Mouse (Mus musculus): ENCODE measurements around the gene Cavin4. TPM values are rescaled to one million over a fixed set of nuclear protein-coding genes. Genes with fewer than 3 reads are reported as not detected.

Cavin4 gene
- polyA plus RNA-seq, 1 experiment, result 0.38 TPM

GRCm38 (mm10) chr4:48625836-48626235, 37.5 kb upstream of the Cavin4 start:
- TF ChIP-seq POLR2A (IDR thresholded peaks at IDR 0.05; ENCODE audit: low read depth, low read length) (no peak), CTCF (conservative IDR thresholded peaks at IDR 0.05; ENCODE audit: insufficient read depth, insufficient read length, low read depth, low read length) (no peak)
- no peak for DNase-seq
- Histone ChIP-seq H3K36me3 (ENCODE audit: control insufficient read depth, insufficient read depth, low read length) (no peaks in the 10 kb centered on the region), H3K27me3 (replicated peaks; ENCODE audit: control insufficient read depth, insufficient read depth, low read length) (no peaks in the 10 kb centered on the region), H3K27ac (ENCODE audit: insufficient read depth, low read depth, low read length) (no peak overlapping the region), H3K4me1 (ENCODE audit: control insufficient read depth, insufficient read depth, low read length) (no peaks in the 10 kb centered on the region), H3K4me3 (ENCODE audit: insufficient read depth, low read depth, low read length) (no peak overlapping the region)
- WGBS, result 57% methylated on average over 9 of the region's 9 CpGs

GRCm38 (mm10) chr4:48629445-48629844, 33.9 kb upstream of the Cavin4 start:
- TF ChIP-seq CTCF (conservative IDR thresholded peaks at IDR 0.05; ENCODE audit: insufficient read depth, insufficient read length, low read depth, low read length), result no peak
- no peak for TF ChIP-seq POLR2A (IDR thresholded peaks at IDR 0.05; ENCODE audit: low read depth, low read length)
- H3K4me1 ChIP-seq (ENCODE audit: control insufficient read depth, insufficient read depth, low read length), result no peaks in the 10 kb centered on the region
- WGBS, result 95% methylated on average over 13 of the region's 13 CpGs
- H3K4me3 ChIP-seq (ENCODE audit: insufficient read depth, low read depth, low read length), result no peak overlapping the region
- no peaks in the 10 kb centered on the region; the same call in 1 of the 2 replicates for H3K27me3 ChIP-seq (replicated peaks; ENCODE audit: control insufficient read depth, insufficient read depth, low read length)
- no peak for DNase-seq
- no peak overlapping the region for H3K27ac ChIP-seq (ENCODE audit: insufficient read depth, low read depth, low read length)
- H3K36me3 ChIP-seq (ENCODE audit: control insufficient read depth, insufficient read depth, low read length), result no peaks in the 10 kb centered on the region

GRCm38 (mm10) chr4:48633529-48633928, 29.8 kb upstream of the Cavin4 start:
- Histone ChIP-seq H3K27ac (ENCODE audit: insufficient read depth, low read depth, low read length) (no peak overlapping the region), H3K27me3 (replicated peaks; ENCODE audit: control insufficient read depth, insufficient read depth, low read length) (no peaks in the 10 kb centered on the region; the same call in 1 of the 2 replicates), H3K4me1 (ENCODE audit: control insufficient read depth, insufficient read depth, low read length) (no peaks in the 10 kb centered on the region), H3K36me3 (ENCODE audit: control insufficient read depth, insufficient read depth, low read length) (no peaks in the 10 kb centered on the region), H3K4me3 (ENCODE audit: insufficient read depth, low read depth, low read length) (no peak overlapping the region)
- TF ChIP-seq POLR2A (IDR thresholded peaks at IDR 0.05; ENCODE audit: low read depth, low read length) (no peak), CTCF (conservative IDR thresholded peaks at IDR 0.05; ENCODE audit: insufficient read depth, insufficient read length, low read depth, low read length) (no peak)
- WGBS, result 52% methylated on average over 6 of the region's 6 CpGs
- DNase-seq, result no peak

- Histone ChIP-seq H3K27me3 (replicated peaks; ENCODE audit: control insufficient read depth, insufficient read depth, low read length) (no peaks in the 10 kb centered on the region; the same call in 1 of the 2 replicates), H3K27ac (ENCODE audit: insufficient read depth, low read depth, low read length) (no peak overlapping the region), H3K36me3 (ENCODE audit: control insufficient read depth, insufficient read depth, low read length) (no peaks in the 10 kb centered on the region), H3K4me3 (ENCODE audit: insufficient read depth, low read depth, low read length) (no peak overlapping the region), H3K4me1 (ENCODE audit: control insufficient read depth, insufficient read depth, low read length) (no peaks in the 10 kb centered on the region)
- peak; percentile 8 for DNase-seq
- TF ChIP-seq POLR2A (IDR thresholded peaks at IDR 0.05; ENCODE audit: low read depth, low read length) (no peak), CTCF (conservative IDR thresholded peaks at IDR 0.05; ENCODE audit: insufficient read depth, insufficient read length, low read depth, low read length) (peak; percentile 37)
- WGBS, result 61% methylated on average over 2 of the region's 2 CpGs
Observed at GRCm38 (mm10) chr4:48634058-48634457, 29.3 kb upstream of the Cavin4 start.

- Histone ChIP-seq H3K36me3 (ENCODE audit: control insufficient read depth, insufficient read depth, low read length) (no peaks in the 10 kb centered on the region), H3K27me3 (replicated peaks; ENCODE audit: control insufficient read depth, insufficient read depth, low read length) (no peaks in the 10 kb centered on the region; the same call in 1 of the 2 replicates), H3K4me3 (ENCODE audit: insufficient read depth, low read depth, low read length) (no peak overlapping the region), H3K27ac (ENCODE audit: insufficient read depth, low read depth, low read length) (no peak overlapping the region), H3K4me1 (ENCODE audit: control insufficient read depth, insufficient read depth, low read length) (no peaks in the 10 kb centered on the region)
- no peak for DNase-seq
- 93% methylated on average over 13 of the region's 13 CpGs for WGBS
- no peak for TF ChIP-seq POLR2A (IDR thresholded peaks at IDR 0.05; ENCODE audit: low read depth, low read length)
- TF ChIP-seq CTCF (conservative IDR thresholded peaks at IDR 0.05; ENCODE audit: insufficient read depth, insufficient read length, low read depth, low read length), result no peak
Observed at GRCm38 (mm10) chr4:48636831-48637230, 26.5 kb upstream of the Cavin4 start.

GRCm38 (mm10) chr4:48638132-48638531, 25.2 kb upstream of the Cavin4 start:
- H3K4me1 ChIP-seq (ENCODE audit: control insufficient read depth, insufficient read depth, low read length), result no peaks in the 10 kb centered on the region
- H3K27ac ChIP-seq (ENCODE audit: insufficient read depth, low read depth, low read length), result no peak overlapping the region
- no peak overlapping the region for H3K4me3 ChIP-seq (ENCODE audit: insufficient read depth, low read depth, low read length)
- no peaks in the 10 kb centered on the region for H3K36me3 ChIP-seq (ENCODE audit: control insufficient read depth, insufficient read depth, low read length)
- 80% methylated on average over 10 of the region's 10 CpGs for WGBS
- no peak for DNase-seq
- no peak for TF ChIP-seq POLR2A (IDR thresholded peaks at IDR 0.05; ENCODE audit: low read depth, low read length)
- TF ChIP-seq CTCF (conservative IDR thresholded peaks at IDR 0.05; ENCODE audit: insufficient read depth, insufficient read length, low read depth, low read length), result no peak
- H3K27me3 ChIP-seq (replicated peaks; ENCODE audit: control insufficient read depth, insufficient read depth, low read length), result no peaks in the 10 kb centered on the region; the same call in 1 of the 2 replicates

- TF ChIP-seq POLR2A (IDR thresholded peaks at IDR 0.05; ENCODE audit: low read depth, low read length), result no peak
- no peak for TF ChIP-seq CTCF (conservative IDR thresholded peaks at IDR 0.05; ENCODE audit: insufficient read depth, insufficient read length, low read depth, low read length)
- 93% methylated on average over 17 of the region's 17 CpGs for WGBS
- H3K27me3 ChIP-seq (replicated peaks; ENCODE audit: control insufficient read depth, insufficient read depth, low read length), result no peaks in the 10 kb centered on the region
- no peak overlapping the region for H3K27ac ChIP-seq (ENCODE audit: insufficient read depth, low read depth, low read length)
- no peak overlapping the region for H3K4me3 ChIP-seq (ENCODE audit: insufficient read depth, low read depth, low read length)
- H3K36me3 ChIP-seq (ENCODE audit: control insufficient read depth, insufficient read depth, low read length), result no peaks in the 10 kb centered on the region
- no peaks in the 10 kb centered on the region for H3K4me1 ChIP-seq (ENCODE audit: control insufficient read depth, insufficient read depth, low read length)
- no peak for DNase-seq
Observed at GRCm38 (mm10) chr4:48639503-48639902, 23.8 kb upstream of the Cavin4 start.

Measured in kidney, adult 2 months (tissue).